Mouse (Mus musculus) heart, postnatal 10 days (tissue): ENCODE results near the gene 5830411N06Rik. TPM values are rescaled to one million over a fixed set of nuclear protein-coding genes. Genes with fewer than 3 reads are reported as not detected.

Source experiments
- DNase-seq, 2 experiments: peaks; one replicate each; pipeline ENCODE4 v3.0.0; 2021
- intact Hi-C: fragments of 180-260 bp; cut with DNase I; formaldehyde crosslinking; loops from one replicate; pipeline ENCODE4 v1.15.1; 2025
- total RNA-seq, 2 experiments: library from RNA; stranded (reverse); gene quantifications; 2 replicates each; pipeline ENCODE4 v1.2.3; 2021

Gene 5830411N06Rik
- not detected for total RNA-seq

DNA sequence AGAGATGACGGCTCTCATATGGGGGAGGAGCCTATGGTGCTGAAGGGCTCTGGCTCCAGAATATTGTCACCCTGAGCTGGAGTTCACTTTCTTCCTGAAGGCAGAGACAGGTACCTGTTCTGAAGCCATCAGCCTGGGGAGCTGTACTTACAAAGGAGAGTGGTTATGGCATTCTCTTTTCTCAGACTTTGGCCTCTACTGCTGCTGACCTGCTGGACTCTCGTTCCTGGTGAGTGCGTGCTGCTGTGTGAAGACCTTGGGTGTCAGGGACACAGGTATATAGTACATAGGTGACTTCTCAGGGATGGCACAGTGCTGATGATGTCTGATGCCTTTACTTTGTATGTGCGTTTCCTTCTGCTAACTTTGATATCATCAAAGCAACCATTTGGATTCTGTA lies at the start of gene 5830411N06Rik:
Gene 5830411N06Rik, plus strand, starts transcription at position 69 of the 400 bp plus-strand sequence.
- no peak for DNase-seq
- intact Hi-C loops, result no loop called here

DNA sequence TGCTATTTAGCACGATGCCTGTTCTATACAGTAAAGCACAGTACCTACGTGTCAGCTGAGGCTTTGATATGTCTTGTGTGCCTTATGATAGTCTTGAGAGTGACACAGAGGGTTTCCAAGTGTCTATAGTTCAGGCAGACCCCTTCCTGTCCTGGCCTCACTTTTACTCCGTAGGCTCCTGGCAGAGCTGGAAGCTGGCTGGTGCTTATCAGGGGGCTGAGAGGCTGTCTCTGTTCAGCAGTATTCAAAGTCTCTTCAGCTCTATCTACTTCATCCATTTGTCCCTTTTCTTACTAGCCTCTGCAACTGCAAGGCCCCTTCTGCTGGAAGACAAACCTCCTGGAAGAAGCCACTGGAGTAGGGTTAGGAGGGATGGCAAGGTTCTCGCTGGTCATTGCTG lies 46.0 kb upstream of the 5830411N06Rik start:
- no peak for DNase-seq
- intact Hi-C loops, result no loop called here

DNA sequence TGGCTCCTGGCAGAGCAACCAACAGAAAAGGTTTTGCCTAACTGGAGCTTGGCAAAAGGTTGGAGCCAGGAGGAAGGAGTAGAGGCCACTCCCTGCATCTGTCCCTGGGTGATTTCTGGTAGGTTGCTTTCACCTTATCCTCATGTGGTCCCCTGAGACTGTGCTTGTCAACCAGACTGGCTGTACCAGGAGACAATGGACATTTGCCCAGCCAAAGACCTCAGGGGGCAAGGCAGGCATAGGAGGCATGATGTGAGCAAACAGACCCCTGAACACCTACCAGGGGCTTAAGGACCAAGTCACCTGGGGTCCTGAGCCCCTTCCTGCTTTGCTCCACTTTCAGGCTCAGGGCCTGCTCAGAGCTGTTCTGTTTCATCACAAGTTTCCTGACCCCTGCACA lies 41.2 kb upstream of the 5830411N06Rik start, which contains the start of gene Olfr524:
Gene Olfr524, minus strand, starts transcription at position 101 of the 400 bp plus-strand sequence.
- no peak for DNase-seq
- intact Hi-C loops, result no loop called here

DNA sequence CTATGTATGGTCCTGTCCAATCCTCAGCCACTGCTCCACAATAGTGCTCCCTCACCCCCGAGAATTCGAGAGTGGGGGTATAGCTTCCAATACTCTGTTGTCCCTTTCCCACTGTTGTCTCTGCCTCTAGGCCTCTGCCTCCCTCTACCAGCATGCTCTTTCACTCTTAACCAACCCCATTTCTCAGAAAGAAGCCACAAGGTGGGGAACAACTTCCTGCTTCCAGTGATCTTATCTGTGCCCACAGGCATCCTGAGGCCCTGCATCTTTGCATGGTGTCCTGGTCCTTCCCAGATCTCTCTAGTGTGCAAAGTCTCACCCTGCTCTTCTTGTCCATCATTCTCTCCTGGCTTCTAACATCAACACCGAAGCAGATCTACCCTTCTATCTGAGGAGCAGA lies 40.2 kb upstream of the 5830411N06Rik start:
- intact Hi-C loops, result no loop called here

DNA sequence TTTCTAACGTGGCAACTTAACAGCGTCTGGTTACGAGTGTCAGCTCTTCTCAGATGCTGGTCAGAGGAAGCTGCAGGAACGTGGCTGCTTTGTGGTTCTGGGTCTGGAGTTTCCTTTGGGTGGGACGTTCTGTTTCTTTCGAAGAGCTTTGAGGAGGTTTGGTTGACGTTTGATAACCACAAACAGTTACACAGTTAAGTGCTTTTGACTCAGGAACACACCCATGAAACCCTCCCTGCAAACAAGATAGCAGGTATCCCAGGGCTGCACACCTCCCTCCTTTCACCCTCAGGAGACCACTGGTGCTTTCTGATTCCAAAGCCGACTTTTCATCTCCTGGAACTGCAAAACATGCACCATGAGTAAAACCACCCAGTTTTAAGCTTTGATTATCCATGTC lies 38.9 kb upstream of the 5830411N06Rik start:
- intact Hi-C loops, result no loop called here
- no peak for DNase-seq

More for the DNA sequence above, 40.2 kb upstream of the 5830411N06Rik start:
- DNase-seq, result no peak

DNA sequence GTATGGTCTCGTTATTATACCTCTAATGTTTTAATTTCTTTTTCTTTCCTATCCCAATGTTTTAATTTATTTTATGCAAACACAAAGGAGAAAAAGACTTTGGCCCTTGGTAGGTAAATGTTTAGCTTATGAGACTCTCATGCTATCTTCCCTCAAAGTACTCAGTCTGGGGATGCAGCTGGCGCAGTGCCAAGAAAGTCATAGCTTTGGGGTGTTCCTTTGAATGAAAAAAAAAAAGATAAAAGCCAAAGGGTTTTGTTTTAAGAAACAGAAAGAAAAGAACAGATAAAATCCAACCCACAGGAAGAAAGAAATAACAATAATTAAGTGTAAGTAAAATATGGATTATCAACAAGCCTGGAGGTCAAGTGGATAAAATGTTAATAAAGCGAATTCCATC lies 38.4 kb upstream of the 5830411N06Rik start:
- no peak for DNase-seq
- intact Hi-C loops, result no loop called here

DNA sequence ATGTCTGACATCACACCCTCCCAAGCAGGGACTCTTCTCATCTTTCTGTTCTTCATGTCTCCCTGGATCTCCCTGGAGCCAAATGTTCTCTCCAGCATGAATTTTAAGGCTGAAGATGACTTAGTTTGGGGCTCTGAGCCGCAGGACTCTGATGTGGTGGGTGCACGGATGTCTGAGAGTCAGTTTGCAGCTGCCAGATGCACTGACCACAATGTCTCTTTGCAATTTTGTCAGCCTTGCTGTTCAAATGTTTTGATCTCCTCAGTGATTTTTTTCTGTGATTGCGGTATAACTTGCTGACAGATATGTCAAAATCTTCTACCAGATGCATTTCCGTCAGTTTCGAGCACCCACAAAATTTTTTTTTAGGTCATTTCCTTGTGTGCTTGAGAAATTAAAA lies 33.2 kb upstream of the 5830411N06Rik start:
- intact Hi-C loops, result no loop called here
- DNase-seq, result no peak

DNA sequence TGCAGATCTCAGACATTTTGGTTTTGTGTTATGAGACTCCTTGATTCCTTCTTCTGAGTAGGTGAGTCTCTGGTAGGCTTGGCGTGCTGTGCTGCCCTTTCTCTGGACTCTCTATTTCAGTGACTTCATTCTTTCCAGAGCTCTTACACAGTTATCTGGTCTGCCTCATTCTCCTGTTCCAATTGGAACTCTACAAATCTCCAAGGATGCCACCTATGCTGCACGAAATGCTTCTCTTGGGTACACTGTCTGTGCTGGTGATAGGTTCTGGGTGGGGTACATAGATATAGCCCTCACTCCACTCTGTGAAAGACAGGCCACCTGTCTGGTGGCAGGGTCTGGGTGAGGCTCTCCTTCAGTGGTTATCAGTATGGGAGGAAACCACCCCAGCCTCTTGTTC lies 29.1 kb upstream of the 5830411N06Rik start, which contains the start of gene Cd163l1:
Gene Cd163l1, plus strand, starts transcription at position 301 of the 400 bp plus-strand sequence.
- no peak for DNase-seq
- intact Hi-C loops, result no loop called here

DNA sequence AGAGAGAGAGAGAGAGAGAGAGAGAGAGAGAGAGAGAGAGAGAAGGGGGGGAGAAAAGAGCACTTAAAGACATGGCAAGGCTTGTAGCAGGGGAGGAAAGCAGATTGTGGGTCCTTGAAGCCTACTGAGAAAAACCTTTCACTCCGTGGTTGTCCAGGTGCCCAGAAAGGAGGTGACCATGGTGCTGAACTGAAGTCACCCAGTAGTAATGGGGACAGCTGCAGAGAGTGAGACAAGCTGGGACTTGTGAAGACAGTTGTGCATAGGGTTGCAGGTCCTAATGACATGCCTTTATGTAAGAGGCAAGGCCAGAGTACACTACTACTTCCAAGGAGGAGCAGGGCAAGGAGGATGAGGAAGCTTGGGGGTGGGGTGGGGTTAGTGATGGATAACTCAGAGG lies 27.8 kb upstream of the 5830411N06Rik start:
- peak; percentile 25 to 27 for DNase-seq
- intact Hi-C loops, result no loop called here

DNA sequence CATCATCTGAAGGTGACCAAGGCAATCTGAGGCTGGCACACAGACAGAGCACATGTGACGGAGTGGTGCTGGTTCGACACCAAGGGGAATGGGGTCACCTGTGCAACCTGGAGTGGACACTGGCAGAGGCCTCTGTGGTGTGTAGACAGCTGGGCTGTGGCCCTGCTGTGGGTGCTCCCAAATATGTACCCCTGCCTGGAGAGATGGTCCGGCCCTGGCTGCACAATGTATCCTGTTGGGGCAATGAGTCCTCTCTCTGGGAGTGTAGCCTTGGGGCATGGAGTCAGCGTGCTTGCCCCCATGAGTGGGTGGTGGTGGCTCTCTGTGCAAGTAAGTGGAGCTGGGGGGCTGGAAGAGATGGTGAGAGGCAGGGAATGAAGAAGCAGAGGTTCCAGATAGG lies 26.7 kb upstream of the 5830411N06Rik start:
- no peak for DNase-seq
- intact Hi-C loops, result no loop called here

DNA sequence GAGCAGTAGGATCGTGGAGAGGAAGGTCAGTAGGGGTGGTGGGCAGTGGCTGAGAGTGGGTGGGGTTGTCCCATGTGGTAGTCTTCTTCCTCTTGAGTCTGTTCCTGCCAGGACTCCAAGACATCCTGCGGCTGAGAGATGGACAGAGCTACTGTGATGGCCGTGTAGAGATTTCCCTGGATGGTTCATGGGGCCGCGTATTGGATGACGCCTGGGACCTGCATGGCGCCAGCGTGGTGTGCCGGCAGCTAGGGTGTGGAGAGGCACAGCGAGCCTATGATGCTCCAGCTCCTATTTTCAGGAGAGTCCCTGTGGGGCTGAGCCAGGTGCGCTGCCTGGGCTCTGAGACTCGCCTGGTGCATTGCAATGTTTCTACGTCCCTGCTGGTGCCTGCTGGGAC lies 22.9 kb upstream of the 5830411N06Rik start:
- DNase-seq, result no peak
- intact Hi-C loops, result no loop called here

DNA sequence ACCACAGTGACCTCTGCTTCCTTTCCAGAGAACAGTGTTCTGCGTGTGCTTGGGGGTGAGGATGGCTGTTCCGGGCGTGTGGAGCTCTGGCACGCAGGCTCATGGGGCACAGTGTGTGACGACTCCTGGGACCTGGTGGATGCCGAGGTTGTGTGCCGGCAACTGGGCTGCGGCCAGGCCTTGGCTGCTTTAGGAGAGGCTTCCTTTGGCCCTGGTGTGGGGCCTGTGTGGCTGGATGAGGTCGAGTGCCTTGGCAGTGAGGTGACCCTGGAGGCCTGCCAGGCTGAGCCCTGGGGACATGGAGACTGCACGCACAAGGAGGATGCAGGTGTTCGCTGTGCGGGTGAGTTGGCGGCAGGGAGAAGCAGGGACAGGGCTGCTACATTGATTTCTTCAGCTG lies 18.6 kb upstream of the 5830411N06Rik start:
- no peak for DNase-seq
- intact Hi-C loops, result no loop called here

DNA sequence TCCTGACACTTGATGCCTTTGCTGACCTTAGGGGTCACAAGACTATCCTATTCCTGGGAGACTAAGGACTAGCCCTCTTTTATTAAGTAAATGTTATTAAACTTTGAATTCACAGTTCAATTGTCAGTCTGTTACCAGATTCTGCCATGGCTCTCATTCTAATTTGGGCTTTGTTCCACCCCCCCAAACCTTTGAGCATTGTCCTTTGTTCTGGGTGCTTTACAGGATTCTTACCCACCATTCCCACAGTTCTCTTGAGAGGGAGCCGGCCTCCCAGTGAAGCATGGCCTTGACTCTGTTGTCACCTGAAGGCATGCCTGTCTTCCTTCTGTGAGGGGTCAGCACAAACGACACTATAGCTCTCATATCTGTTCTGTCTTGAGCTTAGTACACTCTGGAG lies 16.1 kb upstream of the 5830411N06Rik start:
- no peak for DNase-seq
- intact Hi-C loops, result no loop called here

DNA sequence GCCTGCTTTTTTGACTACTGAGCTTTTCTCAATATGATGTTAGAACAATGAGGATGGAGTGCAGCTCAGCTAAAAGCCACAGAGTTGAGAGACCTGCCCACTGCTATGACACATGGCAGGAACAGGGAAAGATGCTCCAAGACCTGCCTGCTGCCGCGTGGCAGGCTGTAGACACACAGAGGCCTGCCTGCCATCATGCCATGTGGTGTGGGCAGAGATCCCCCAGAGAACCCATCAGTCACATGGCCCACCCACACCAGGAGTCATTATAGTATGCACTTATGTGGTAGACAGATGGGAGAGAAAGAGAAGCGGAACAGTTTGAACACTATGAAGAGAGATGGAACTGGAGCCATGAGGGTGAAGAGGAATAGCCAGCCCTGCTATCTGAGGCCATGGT lies 13.4 kb upstream of the 5830411N06Rik start:
- intact Hi-C loops, result no loop called here
- DNase-seq, result no peak

DNA sequence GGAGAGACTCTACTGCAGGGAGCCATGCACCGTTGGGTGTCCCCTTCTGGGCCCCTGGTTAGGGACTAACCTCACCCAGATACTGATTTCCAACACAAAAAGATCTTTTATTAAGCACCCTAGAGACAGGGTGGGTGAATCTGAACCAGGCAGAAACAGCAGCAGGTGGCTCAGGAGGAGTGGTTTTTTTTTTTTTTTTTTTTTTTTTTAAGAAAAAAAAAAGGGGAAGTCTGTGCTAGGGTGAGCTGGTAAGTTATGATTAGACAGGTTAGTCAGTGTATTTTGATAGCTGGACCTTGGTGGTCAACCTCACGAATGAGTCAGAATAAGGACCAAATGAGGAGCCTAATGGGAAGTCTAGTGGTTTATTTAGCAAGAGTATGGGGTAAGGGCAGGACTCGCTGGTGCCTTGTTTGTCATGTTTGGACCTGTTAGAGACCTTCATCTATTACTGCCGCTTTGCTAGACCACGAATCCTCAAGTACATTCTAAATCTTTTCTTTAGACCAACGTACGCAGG lies 6.8 kb downstream of the 5830411N06Rik start:
- DNase-seq, result no peak
- intact Hi-C loops, result no loop called here

DNA sequence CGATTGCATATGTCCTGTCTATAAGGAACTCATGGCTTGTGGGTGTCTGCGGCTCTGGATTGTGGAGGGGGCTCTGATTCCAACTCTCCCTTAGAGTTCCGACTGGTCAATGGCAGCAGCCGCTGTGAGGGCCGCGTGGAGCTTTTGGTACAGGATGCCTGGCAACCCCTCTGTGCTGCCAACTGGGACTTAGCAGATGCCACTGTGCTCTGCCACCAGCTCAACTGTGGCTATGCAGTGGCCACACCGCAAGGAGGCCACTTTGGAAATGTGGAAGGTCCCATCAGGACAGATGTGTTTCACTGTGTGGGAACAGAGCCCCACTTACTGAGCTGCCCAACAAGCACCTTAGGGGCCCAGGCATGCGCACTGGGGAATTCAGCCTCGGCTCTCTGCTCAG lies 48.7 kb downstream of the 5830411N06Rik start:
- intact Hi-C loops, result no loop called here
- DNase-seq, result no peak

DNA sequence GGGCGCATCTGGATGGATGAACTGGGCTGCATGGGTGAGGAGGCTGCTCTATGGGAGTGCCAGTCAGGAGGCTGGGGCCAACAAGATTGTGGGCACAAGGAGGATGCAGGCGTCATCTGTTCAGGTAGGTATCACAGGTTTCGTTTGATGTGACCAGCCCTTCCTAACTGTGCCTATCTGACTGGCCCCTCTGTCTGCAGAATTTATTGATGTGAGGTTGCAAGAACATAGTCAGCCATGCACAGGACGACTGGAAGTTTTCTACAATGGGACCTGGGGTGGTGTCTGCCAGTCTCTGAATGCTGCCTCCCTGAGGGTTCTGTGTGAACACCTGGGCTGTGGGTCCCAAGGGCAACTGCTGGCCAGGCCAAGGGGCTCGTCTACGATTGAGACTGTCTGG lies 49.8 kb downstream of the 5830411N06Rik start:
- intact Hi-C loops, result no loop called here
- no peak for DNase-seq

DNA sequence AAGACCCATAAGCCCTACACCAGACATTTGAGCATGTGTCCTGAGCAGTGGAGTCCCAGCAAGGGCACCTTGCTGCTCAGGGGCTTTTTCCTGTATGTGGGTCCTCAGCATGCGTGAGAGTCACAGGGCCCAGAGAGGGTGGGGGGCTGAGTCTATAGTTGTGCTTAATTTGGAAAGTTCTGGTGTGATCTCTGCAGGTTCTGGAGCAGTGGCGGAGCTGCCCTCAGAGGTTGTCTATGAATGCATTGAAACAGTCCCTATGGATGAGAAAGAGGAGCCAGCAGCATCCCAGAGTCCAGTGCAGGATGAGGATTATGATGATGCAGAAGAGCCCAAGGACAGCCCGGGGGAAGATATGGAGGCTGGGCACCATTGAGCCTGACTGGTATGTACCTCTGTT lies 52.3 kb downstream of the 5830411N06Rik start:
- no peak for DNase-seq
- intact Hi-C loops, result no loop called here

DNA sequence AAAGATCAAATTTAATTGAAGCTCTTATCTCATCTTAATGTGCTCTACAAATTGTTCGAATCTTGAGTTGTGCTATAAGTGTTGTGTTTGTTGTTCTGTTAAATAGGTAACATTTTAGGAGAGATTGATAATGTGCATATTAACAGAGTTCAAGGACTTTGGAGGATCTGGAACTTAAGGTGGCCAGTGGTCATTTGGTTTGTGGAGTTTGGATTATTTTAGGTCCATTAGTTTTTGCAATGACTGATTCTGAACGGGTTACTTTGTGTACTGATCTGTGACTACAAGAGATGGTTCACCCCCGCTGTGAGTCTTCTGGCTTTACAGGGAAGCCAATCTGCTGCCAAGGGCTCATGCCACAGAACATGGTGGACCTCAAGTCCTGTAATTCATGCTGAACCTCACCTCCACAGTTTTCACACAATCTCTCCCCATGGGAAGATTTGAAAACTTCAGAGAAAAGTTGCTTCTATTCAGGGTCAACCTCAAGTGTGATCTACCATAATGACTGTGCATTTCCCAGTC lies 72.8 kb downstream of the 5830411N06Rik start:
- intact Hi-C loops, result loop anchor here (5.0 kb wide), 1 partner anchor 127 kb away; no protein-coding TSS in a partner anchor
- no peak for DNase-seq

DNA sequence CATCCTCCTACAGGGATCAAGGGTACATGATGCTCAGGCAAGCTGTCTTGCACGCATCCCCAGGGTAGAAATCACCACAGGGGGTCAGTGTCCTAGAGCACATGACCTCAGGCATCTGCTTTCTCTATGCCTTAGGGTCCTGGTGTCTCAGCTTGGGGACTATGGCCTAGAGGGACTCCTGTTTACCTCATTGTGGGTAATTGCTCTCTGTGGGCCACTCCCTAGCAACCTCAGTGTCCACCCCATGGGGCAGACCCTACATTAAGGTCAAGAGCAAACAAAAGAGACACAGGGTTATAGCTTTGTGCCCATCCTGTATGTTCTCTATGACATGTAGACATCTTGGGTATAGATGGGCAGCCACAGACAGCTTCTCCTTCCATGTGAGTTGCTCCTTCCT lies 73.5 kb downstream of the 5830411N06Rik start, which contains the start of gene Olfr525:
Gene Olfr525, plus strand, starts transcription at position 301 of the 400 bp plus-strand sequence.
- no peak for DNase-seq
- intact Hi-C loops, result loop anchor here (5.0 kb wide), 1 partner anchor 127 kb away; no protein-coding TSS in a partner anchor

DNA sequence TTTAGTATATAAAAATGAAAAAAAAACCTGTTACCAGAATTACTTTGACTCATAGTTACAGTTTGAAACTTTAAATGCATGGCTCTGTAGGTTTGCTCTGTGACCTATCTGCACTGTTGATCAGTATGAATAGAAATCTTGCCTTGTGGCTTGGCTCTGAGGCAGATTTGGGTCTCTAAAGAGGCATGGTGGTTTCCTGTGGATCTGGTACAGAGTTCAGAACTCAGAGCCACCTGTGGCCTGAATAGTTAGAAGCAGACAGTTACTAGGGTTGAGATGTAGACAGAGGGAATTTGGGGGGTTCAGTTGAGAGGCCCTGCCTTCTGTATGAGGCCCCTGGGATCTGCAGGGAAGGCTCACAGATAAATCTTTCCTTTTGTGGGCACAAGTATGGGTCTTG lies 74.1 kb downstream of the 5830411N06Rik start:
- no peak for DNase-seq
- intact Hi-C loops, result loop anchor here (5.0 kb wide), 1 partner anchor 126 kb away; no protein-coding TSS in a partner anchor

DNA sequence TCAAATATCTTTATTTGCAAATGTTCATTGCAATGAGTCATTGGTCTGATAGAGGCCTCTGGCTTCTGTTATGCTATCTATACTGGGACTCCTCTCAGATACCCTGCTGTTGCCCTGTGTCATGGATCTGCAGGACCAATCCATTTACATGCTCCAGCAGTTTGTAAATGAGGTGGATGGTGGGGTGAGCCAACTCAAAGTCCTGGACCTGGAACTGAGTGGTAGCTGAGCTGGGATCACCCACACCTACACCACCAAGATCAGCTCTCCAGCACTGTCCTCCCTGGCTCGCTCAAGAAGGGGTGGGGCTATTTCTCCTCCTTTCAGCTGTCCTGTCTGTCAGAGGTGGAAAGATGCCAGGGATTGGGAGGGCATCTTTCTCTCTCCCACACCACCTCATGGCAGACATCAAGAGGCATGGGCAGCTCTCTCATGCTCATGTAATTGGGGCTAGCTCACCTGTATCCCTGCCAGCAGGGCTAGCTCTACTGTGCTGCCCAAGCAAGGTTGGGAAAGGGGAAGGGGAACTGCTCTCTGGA lies 82.8 kb downstream of the 5830411N06Rik start:
- intact Hi-C loops, result no loop called here
- no peak for DNase-seq
